Comparison of ENCODE assay signal across 8 mouse cellular contexts in the genomic region with DNA sequence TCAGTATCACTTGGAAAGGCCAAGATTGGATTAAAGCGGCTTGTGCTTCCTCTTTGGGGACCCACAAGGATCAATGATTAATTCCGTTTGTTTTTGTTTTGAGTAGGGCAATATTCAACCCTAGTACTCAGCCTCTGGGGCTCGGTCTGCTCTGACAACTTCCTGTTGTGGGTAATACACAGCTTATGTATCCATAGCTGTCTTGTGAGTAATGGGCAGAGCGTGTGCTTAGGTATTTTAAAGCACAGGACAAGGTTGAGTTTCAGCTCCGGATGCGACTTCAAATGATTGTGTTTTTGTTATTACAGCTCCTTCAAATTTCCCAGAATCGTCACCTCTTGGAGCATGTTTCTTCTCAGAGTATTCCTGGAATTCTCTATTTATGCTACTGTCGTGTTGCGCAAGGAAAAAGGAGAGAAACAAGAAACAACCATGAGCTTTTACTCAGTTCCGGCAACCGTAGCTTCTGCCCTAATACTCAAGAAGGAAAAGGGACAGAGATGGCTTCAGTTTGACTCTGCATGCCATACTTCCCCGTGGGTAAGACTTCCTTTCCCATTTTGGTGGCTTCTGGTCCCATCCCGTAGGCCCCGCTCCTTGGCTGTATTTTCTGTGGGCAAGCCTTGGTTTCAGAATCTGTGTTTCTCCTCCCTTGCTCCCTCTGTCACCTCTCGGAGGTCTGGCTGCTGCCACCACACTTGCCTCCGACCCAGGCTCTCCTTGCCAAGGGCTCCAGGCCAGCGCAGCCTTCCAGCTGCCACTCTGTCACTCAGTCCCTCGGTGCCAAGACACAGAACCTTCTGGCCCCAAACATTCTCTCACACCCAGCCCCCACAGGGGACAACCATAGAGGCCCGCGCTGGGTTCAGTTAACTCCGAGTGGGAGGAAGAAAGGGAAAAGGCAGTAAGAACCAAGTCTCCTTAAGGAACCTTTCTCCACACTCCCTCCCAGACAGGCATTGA. TPM values are rescaled to one million over a fixed set of nuclear protein-coding genes. Genes with fewer than 3 reads are reported as not detected.
DNase-seq lines count a peak whose midpoint lies in the region; ATAC-seq lines count a peak whose summit lies in the region.

No protein-coding gene starts in this region.

- peak; percentile 82 for DNase-seq in adrenal gland, postnatal 10 days
- no peak for DNase-seq in adrenal gland, postnatal 4 days (ENCODE audit: low spot score in 2 of 2)
- DNase-seq in 3T3-L1 (ENCODE audit: low read depth, low spot score), result peak; percentile 16
- DNase-seq in cerebellum, postnatal 25 days, result peak; percentile 80 to 86
- DNase-seq in heart, postnatal 10 days, result peak; percentile 91

- no peaks in the 10 kb centered on the region for H3K9me3 ChIP-seq in lung, embryonic 15.5 days
- no peaks in the 10 kb centered on the region for H3K9me3 ChIP-seq in midbrain, embryonic 15.5 days

- H3K9ac ChIP-seq in lung, embryonic 15.5 days, result no peak overlapping the region
- H3K9ac ChIP-seq in midbrain, embryonic 15.5 days, result no peak overlapping the region

- no peak overlapping the region for H3K4me3 ChIP-seq in lung, embryonic 15.5 days
- H3K4me3 ChIP-seq in midbrain, embryonic 15.5 days, result no peak overlapping the region

- peak overlapping the region; percentile 36 for H3K4me2 ChIP-seq in lung, embryonic 15.5 days
- no peak overlapping the region for H3K4me2 ChIP-seq in midbrain, embryonic 15.5 days

- ATAC-seq in lung, embryonic 15.5 days (ENCODE audit: borderline replicate concordance, extremely low read depth, low FRiP score, low TSS enrichment), result peak; percentile 92
- no peak for ATAC-seq in erythroblast, adult 5-6 weeks (replicated peaks; ENCODE audit: low FRiP score, poor library complexity, severe bottlenecking)
- no peak for ATAC-seq in midbrain, embryonic 15.5 days (replicated peaks)

- H3K4me1 ChIP-seq in lung, embryonic 15.5 days, result peaks cover 12% of the 10 kb centered on the region
- H3K4me1 ChIP-seq in midbrain, embryonic 15.5 days, result no peaks in the 10 kb centered on the region

- H3K27me3 ChIP-seq in lung, embryonic 15.5 days, result no peaks in the 10 kb centered on the region
- H3K27me3 ChIP-seq in midbrain, embryonic 15.5 days (replicated peaks), result no peaks in the 10 kb centered on the region

- intact Hi-C loops in heart, postnatal 10 days (cut with DNase I), result loop anchor here (1.0 kb wide), 1 partner anchor 24 kb away; no protein-coding TSS in a partner anchor

- WGBS in lung, embryonic 15.5 days, result 50% methylated on average over 21 of the region's 21 CpGs
- whole genome bisulfite sequencing in midbrain, embryonic 15.5 days, result 86% methylated on average over 21 of the region's 21 CpGs

- H3K27ac ChIP-seq in lung, embryonic 15.5 days, result peak overlapping the region; percentile 76
- H3K27ac ChIP-seq in midbrain, embryonic 15.5 days, result no peak overlapping the region

- no peaks in the 10 kb centered on the region for H3K36me3 ChIP-seq in lung, embryonic 15.5 days
- no peaks in the 10 kb centered on the region for H3K36me3 ChIP-seq in midbrain, embryonic 15.5 days (replicated peaks)

RNA-seq across cellular contexts. Expression of a gene that starts 22.8 kb away (rescaled TPM):
- 10 to 100 TPM; 10.8 to 12.6 TPM for total RNA-seq in adrenal gland, postnatal 10 days (2021)
- total RNA-seq in adrenal gland, postnatal 4 days (2021), result 10 to 100 TPM; 12.8 to 14.4 TPM
- total RNA-seq in heart, postnatal 10 days (2021), result 10 to 100 TPM; 20.4 to 22.6 TPM
- 7.0 and 8.7 TPM in 2 replicates for polyA plus RNA-seq in lung, embryonic 15.5 days (2015; fragmentation: Nextera tagmentation; extraction: Ambion mirVana)
- 7.5 and 9.0 TPM in 2 replicates for total RNA-seq in erythroblast, adult 5-6 weeks (2015; ENCODE audit: low replicate concordance)
- total RNA-seq in erythroblast, adult 5-6 weeks (2017; ENCODE audit: low replicate concordance), result 7.6 and 9.8 TPM in 2 replicates
- 7.2 and 9.4 TPM in 2 replicates for polyA plus RNA-seq in midbrain, embryonic 15.5 days (2015; fragmentation: Nextera tagmentation; extraction: Ambion mirVana)

RNA-seq across cellular contexts. Expression of a gene that starts 24.4 kb away (rescaled TPM):
- 10 to 100 TPM; 13.4 to 18.6 TPM for total RNA-seq in adrenal gland, postnatal 10 days (2021)
- 10 to 100 TPM; 27.8 to 33.1 TPM for total RNA-seq in adrenal gland, postnatal 4 days (2021)
- 10 to 100 TPM in 1 of 2 experiments, 1 to 10 TPM in 1; 8.9 to 11.9 TPM for total RNA-seq in heart, postnatal 10 days (2021)
- 12.1 and 12.3 TPM in 2 replicates for polyA plus RNA-seq in lung, embryonic 15.5 days (2015; fragmentation: Nextera tagmentation; extraction: Ambion mirVana)
- 1.3 and 2.3 TPM in 2 replicates for total RNA-seq in erythroblast, adult 5-6 weeks (2015; ENCODE audit: low replicate concordance)
- total RNA-seq in erythroblast, adult 5-6 weeks (2017; ENCODE audit: low replicate concordance), result 0.34 and 1.4 TPM in 2 replicates
- 0.71 and 1.2 TPM in 2 replicates for polyA plus RNA-seq in midbrain, embryonic 15.5 days (2015; fragmentation: Nextera tagmentation; extraction: Ambion mirVana)

RNA-seq across cellular contexts. Expression of a gene that starts 36.3 kb away (rescaled TPM):
- 10 to 100 TPM; 47.9 to 65.0 TPM for total RNA-seq in adrenal gland, postnatal 10 days (2021)
- total RNA-seq in adrenal gland, postnatal 4 days (2021), result 10 to 100 TPM; 72.5 to 76.7 TPM
- 10 to 100 TPM; 46.2 to 50.5 TPM for total RNA-seq in heart, postnatal 10 days (2021)
- polyA plus RNA-seq in lung, embryonic 15.5 days (2015; fragmentation: Nextera tagmentation; extraction: Ambion mirVana), result 81.5 and 87.2 TPM in 2 replicates
- 2.3 and 3.8 TPM in 2 replicates for total RNA-seq in erythroblast, adult 5-6 weeks (2015; ENCODE audit: low replicate concordance)
- 4.9 and 7.4 TPM in 2 replicates for total RNA-seq in erythroblast, adult 5-6 weeks (2017; ENCODE audit: low replicate concordance)
- 114 and 118 TPM in 2 replicates for polyA plus RNA-seq in midbrain, embryonic 15.5 days (2015; fragmentation: Nextera tagmentation; extraction: Ambion mirVana)

Comparison
In these comparisons a context has a peak if more than half of its experiments do, and no peak if none do; other contexts are left out.
1. DNase-seq: peak in adrenal gland, postnatal 10 days (single experiment), 3T3-L1 (single experiment), cerebellum, postnatal 25 days (2 of 2) and heart, postnatal 10 days (2 of 2); none in adrenal gland, postnatal 4 days (0 of 2).
2. RNA of a gene that starts 36.3 kb away (total RNA-seq): 72.5 to 76.7 TPM in adrenal gland, postnatal 4 days, 47.9 to 65.0 TPM in adrenal gland, postnatal 10 days and 46.2 to 50.5 TPM in heart, postnatal 10 days; 2.3 to 7.4 TPM in erythroblast, adult 5-6 weeks; every median in the first group is over 4 times any median in the second.